Mouse (Mus musculus) ES-CJ7 (cell line): Measurements from ENCODE around the gene Bcl11a.

ENCODE experiments used
- DNase-seq: peaks from one replicate; pipeline ENCODE4 v3.0.0; 2011; ENCODE audit warnings: low read depth, low spot score

The Bcl11a gene

DNA sequence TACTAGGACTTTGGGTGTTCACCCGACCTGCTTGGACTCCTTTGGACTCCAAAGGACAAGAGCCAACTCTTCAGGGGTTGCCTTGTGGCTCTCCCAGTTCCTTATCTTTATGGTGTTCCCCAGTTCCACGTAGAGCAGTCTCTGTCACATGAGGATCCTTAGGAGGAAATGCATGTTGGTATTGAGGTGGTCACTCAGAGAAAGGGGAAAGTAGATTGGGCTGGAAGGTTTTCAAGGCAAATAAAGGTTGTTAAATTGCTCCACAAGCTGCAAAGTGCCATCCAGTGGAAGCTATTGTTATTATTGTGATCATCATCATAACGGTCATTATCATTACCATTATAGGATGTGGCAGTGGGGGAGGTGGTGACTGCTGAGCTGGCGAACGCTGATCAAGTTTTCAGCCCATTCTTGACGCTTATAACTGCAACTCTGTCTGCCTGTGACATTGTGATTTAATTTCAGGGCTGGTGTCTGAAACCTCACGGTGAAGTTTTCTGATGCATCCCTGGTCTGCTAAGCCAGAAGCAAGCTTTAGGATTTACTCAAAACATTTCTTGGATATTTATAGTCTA lies 52.4 kb downstream of the Bcl11a start:
- no peak for DNase-seq

DNA sequence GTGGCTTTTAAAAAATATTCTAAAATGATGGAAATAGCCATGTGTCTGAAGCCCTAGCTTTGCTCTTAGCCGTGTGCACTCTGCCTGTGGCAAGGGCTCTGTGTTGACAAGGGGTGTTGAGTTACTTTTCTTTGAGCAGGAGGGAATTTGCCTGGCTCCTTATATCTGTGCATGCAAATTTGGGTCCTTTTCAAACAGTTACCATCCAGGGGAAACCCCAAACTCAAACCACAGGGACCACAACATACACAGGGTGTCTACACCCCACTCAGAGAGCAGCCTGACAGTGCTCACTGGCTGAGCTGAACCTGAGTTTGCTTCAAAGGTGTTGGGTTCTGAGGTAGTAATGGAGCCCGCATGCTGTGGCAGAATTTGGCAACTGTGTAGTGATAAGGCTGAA lies 54.0 kb downstream of the Bcl11a start:
- no peak for DNase-seq

DNA sequence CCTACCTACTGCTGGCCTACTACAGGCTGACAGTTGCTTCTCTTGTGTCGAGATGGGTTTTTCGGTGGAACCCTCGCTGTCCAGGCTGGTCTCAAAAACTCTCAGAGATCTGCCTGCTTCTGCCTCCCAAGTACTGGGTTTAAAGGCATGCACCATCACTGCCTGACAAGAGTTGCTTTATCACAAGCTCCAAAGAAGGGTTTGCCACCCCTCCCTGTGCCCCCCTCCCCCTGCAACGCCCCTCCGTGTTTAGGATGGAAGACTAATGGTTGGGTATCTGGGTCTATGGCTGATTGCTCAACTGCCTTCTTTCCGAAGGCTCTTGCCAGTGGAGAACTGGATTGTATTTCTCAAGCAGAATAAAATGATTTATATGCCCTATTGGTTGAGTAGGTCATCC lies 54.5 kb downstream of the Bcl11a start:
- no peak for DNase-seq

DNA sequence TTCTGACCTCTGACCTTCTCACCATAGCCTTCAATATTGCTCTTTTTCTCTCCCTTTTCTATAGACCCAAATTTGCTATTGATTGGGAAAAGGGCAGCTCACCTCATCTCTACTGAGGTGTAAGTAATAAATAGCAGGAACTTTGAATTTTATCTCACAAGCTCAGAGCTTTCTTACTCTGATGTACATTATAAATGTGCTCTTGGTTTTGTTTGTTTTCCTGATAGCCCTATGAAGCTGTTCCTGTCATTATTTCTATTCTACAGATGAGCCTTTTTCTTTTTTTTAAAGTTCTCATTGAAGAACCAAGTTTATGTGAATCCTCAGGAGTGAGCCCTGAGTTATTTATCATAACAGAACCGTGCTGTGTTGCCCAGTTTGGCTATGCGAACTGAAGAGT lies 55.0 kb downstream of the Bcl11a start:
- no peak for DNase-seq

DNA sequence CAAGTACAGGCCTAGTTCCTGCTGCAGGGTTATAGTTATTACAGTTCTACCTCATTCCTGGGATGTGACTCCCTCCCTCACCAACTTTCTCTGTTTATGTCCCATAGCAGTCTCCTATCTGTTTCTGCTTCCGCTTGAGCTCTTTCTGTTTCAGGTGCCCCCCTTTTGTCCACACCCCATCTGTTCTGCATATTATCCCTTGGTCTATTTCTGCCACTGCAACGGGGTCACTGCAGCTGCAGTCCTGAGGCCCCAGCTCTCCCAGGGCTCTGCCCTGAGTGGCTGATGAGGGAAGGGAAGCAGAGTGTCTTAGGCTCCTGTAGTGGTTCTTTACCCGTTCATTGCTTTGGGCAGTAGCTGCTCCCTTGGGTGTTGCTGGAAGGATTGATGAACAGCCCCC lies 55.6 kb downstream of the Bcl11a start:
- DNase-seq = no peak

DNA sequence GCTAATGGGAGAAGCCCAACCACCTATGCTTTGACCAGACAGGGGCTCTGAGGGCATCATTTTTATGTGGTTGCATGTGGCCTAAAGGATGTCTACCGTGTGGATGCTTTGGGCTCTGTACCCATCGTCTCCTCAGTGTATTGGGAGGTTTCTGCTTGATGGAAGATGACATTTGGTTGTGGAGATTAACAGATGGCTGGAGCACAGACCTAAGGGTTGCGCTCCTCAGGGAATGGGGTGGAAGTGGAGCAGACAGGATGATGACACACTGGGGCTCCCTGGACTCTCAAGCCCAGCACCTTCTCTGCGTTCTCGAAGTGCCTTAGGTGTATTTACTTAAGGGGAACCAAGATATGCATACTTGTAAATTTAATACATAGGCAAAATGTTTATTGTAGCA lies 56.1 kb downstream of the Bcl11a start:
- no peak for DNase-seq

DNA sequence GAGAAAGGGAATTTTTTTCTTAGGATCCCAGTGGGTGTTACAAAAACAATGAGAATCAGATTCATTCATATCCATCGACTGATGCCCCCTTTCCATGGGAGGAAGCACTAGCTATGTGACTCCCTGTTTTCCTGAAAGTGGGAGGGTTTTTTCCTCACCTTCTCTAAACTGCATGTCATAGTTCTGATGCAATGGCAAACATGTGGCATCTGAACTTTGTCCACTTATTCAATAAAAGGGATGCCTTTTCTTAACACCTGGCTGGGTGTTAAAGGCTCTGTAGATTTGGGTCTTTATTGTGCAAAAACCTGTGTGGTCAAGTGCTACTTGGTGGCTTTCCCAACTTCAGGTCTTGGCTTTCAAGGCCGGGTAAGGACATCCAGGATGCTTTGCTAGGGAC lies 57.4 kb downstream of the Bcl11a start:
- no peak for DNase-seq

DNA sequence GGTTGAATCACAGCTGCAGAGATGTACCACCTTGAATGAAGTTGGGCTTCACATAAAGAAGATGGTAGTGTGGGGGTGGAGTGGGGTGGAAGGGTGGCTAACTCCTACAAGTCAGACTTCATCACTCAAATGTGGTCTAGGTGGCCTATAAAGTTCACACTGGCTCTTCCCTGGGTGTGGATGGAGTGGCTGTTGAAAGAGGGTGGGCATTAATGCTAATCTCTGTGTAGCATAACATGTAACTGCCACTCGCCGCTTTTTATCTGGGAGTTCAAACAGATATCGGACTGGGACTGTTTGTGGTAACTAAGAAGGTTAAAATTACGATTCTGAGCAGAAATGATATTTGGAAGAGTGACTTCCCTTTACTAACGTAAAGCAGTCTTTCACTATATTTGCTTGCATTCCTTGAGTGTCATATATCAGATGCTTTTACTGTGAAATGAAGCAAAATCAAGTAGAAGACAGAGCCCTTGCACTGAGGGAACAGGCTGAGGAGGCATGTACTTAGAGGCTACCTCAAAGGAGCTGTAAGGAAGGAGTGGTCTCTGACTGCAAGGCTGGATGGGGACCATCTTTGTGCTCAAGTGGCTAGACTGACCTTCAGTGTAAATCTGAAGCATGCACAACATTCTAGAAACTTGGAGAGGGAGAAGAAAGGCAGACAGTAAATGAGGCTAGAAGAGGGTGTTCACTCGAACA lies 58.4 kb downstream of the Bcl11a start:
- no peak for DNase-seq

DNA sequence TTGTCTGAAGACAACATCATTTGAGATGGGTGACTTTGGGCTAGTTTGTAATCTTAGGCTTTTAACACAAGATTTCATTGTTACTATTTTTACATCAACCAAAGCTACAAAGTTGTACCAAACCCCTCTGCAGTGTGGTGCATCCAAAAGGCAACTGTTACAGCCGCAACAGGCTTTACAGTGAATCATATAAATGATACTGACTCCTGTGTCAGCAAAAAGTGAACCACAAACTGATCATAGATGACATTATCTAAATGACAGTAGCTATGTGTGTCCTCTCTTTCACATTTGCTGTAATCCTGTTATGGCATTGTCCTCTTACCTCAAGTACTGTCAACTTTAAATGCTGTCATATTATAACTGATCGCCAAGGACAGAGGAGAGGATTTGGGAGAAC lies 60.0 kb downstream of the Bcl11a start:
- no peak for DNase-seq

DNA sequence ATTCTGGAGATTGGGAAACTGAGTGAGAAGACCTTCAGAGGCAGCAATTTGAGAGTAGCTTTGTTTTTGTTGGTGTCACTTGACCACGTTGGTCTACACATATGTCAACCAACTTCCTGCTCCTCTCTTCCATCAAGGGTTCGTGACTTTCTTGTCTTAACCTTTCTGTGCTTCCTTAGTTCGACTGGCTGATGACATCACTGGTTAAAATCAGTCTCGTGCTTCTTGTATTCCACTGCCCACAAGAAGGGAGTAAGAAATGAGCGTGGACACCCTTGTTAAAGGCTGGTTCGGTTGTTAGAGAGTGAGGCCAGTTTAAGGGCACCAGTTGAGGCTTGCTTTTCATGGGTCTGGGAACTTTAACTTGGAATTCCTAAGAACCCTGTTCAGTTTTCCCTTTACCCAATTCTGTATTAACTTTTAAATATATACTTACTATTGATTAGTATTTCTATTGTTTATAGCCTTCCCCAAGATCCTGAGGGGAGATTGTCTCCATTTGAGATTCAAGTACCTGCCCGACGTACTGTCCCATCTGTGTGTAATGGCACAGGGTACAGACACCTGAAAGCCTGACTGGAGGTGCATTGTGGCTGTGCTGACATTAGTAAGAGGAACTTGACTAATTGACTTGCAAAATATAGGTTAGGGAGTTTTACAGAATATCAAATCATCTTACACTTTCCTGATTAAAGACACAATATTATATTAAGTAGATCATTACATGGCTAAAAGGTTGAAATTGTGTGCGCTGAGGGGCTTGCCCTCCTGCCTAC lies 60.9 kb downstream of the Bcl11a start:
- DNase-seq = no peak

DNA sequence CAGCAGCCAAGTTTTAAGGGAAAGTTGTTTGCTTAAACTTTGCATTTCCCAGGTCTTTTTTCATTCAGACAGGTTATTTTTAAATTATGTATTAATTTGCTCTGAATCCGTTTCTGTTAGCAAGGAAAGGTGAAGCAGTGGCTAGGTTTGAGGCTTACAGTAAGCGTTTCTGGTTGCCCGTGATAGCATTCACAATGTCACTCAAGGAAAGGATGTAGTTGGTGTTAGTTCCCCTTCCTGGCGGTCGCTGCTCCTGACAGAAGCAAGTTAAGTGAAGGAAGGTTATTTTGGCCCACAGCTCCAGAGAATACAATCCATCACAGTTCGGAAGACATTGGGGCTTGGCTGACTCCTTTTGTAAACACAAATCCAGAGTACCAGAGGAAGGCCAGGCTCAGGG lies 61.6 kb downstream of the Bcl11a start:
- no peak for DNase-seq

DNA sequence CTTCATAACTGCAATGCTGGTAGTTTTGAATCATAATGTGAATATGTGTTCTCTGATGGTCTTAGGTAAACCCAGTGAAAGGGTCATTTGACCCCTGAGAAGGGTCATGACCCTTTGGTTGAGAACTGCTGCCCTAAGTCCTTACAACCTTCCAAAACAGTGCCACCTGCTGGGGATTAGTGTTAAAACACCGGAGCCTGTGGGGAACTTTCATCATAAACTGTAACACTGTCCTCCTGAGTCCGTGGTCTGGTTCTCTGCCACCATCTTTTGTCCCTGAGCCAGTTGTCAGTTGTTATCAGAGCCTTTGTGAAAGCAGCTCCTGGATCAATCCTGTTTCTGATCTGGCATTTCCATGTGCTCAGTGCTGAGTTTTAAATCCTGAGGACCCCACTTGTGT lies 62.1 kb downstream of the Bcl11a start:
- DNase-seq = peak; percentile 22

DNA sequence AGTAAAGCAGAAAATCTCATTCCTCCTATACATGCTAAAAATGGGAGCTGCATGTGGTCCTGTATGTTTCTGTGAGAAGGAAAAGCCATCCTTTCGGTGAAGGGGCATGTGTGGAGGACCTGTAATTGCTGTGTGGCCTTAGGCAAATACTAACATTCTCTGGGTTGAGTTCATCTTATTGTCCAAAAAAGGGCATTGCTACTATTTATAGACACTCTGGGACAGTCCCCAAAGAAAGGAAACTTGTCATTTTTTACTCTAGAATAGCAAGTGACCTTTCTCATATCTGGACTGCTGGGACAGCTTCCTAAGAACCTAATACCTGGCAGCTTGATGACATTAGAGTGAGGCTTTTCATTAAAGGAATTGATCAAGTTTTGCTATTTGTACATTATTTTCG lies 63.1 kb downstream of the Bcl11a start:
- no peak for DNase-seq

DNA sequence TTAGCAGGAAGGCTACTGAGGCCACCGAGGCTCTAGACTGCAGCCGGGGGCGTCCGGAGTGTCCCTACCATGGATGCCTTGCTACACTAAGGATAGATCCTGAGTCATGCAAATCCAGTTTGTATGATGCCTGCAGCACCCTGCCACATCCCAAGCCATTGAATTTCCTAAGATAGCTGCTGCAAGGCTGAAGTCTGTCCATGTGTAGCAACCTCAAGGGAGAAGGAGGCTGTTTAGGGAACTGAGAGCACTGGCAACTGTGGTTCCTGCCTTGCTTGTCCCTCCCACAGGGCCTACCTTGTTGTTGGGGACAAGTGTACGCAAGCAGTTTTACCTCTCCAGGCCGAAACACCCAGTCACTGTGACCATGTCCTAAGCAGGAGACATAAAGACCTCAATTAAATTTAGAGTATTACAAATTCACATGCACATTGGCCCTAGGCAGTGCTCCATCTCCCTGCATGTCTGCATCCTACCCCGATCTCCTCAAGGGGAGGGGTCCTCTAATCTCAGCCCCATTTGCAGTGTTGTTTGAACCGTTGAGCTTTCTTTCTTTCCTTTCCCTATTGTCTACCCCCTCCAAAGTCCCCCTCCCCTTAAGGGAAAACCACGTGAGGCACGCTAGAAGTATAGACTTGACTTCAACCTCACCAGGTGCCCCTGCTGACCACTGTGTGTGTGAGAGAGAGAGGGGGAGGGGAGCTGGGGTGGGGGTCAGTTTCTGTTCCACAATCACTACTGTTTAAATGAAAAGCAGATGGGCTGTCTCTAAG lies 63.8 kb downstream of the Bcl11a start:
- no peak for DNase-seq

DNA sequence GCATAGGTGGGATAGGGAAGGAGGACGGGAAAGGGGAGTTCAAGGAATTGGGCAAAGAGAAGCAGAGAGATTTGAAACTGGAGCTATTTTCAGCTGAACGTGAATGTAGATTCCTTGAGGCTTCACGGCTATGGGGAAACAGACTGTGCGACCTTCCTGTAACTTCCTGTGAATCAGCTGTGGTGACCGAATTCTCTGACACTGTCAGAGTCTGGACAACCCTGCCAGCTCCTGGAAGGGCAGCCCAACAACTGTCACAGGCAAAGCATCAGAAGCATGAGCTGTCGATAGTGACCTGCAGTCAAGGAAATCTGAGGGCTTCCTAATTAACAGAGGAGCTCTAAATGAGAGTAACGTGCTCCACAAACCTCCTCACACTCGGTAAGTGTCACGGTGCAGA lies 64.5 kb downstream of the Bcl11a start:
- no peak for DNase-seq

DNA sequence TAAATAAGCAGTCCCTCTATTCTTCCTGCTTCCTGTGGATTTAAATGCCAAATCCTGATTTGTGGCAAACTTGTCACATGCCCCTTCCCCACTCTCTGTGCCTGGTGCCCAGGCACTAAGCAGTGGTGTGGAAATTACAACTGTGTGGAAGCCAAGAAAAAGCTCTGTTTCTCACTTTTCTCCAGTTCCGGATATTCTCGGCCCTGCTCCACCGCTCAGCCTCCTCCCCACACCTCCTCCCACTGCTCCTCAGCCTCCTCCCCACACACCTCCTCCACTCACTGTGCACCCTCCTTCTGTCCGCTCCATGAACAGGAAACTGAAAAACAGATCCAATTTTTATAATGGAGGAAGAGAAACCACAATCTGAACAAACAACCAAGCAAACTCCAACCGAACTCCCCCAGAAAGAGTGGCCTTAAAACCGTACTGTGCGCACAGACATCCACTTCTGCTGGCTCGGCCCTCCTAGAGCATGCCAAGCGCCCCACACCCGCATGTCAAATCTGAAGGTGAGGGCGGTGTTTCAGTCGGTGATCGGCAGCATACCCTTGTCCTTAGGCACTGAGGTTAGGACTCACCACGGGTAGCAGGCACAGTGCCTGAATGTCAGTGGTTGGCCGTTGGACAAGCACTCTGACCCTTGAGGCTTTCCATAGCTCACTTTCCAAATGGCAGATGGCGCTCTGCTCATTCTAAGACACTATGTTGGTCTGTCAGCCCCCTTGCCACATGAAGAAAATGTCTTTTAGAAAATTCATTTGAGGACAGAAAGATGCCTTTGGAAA lies 66.5 kb downstream of the Bcl11a start:
- peak; percentile 19 for DNase-seq

DNA sequence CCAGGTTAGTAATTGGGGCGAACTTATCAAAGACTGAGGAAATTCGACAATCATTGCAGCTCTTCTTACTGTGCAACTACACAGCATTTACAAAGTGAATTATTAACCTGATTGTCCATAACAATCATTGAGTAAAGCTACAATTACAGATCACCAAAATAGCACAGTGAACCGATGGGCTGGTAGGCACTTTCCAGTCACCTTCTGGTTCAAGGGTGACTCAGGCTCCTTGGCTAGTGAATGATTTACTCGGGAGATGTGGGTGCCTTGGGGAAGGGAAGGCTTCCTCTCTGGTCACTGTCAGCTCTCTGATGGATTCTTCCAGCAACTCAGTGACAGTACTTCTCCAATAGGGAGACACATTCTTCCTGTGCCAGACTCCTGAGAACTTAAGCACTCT lies 68.2 kb downstream of the Bcl11a start:
- DNase-seq = no peak

DNA sequence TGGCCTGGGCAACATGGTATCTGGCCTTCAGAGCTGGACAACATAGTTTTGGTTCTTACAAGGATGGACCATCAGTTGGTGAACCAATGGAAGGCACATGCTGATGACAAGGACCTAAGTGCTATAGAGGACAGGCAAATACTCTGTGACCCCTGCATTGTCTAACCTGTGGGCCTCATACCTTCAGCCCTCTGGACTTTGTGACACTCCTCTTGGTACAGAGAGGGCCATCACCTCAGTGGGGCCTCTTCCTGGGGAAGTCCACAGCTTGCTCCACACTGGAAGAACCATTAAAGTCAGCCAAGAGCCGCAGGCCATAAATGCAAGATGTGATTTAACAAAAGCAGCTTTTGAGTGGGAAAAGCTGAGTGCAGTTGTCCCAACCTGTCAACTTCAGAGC lies 68.6 kb downstream of the Bcl11a start:
- DNase-seq = no peak

DNA sequence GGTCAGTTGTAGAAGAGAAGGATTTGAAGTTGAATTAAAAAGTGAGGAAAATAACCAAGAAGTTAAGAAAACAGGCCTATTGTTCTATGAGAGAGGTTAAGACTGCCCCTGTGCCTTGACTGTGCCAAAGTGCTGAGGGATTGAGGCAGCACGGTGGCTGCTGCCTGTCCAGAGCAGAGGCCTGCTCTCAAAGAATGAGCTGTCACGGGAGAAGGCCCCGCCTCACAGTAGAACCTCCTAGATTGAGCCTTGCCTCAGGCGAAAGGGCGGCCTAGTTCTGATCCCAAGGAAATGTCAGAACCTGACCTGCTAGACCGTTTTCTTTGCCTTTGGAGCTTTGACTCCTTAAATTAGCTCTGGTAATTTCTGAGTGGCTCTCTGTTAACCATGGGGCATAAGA lies 69.8 kb downstream of the Bcl11a start:
- DNase-seq = no peak

DNA sequence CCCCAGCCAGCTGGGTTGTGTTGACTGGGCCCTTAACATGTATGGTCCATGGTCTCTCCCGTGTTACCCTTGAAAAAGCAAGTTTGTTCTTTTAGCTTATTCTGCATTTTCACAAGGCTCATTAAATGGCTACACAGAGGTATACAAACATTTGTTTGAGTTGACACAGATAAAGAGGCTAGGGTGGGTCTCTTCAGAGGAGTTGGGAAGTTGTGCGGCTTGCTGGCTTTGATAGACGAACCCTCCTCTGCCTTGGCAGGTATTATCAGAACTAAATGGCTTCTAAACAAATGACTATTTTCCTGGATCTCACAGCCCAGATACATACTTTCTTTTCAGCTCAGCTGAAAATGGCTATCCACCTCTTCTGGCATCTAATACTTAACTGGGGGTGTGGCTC lies 70.7 kb downstream of the Bcl11a start:
- DNase-seq = no peak

DNA sequence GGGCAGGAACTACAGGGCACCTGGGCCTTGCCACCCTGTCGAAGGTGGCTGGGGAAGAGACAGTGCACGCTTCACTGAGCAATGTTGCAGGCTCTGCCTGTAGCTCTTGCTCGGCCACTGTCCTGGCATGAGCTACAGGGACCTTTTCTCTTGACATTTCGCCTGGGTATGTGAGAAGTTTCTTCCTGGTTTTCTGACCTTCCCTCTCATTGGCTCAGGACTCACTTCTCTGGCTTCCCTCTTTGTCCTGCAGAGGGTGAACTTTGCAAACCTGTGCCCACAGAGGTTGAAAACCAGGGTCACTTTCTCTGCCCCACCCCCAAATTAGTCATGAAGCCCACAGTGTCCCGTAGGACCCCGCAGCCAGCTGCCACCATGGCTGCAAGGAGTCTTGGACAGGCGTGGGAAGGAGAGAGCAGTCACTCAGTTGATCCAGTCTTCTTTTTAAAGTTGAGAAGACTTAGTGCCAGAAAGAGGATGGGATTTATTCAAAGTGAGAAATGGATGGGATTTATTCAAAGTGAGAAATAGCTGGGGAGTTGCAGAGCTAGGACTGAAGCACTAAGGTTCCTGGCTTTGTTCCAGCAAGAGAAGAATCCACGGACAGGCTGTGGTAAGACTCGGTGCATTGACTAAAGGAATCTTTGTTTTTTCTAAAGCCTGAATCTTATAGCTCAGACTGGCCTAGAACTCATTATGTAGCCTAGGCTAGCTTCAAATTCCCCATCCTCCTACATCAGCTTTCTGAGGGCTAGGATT lies 71.8 kb downstream of the Bcl11a start:
- no peak for DNase-seq
